Mouse (Mus musculus): ENCODE measurements around the gene Gm44502. TPM values are rescaled to one million over a fixed set of nuclear protein-coding genes. Genes with fewer than 3 reads are reported as not detected.

Gene Gm44502
- 0.86 TPM in 1 of 2 replicates, not detected in the other for polyA plus RNA-seq (2014; fragmentation: Nextera tagmentation; extraction: Ambion mirVana)

DNA sequence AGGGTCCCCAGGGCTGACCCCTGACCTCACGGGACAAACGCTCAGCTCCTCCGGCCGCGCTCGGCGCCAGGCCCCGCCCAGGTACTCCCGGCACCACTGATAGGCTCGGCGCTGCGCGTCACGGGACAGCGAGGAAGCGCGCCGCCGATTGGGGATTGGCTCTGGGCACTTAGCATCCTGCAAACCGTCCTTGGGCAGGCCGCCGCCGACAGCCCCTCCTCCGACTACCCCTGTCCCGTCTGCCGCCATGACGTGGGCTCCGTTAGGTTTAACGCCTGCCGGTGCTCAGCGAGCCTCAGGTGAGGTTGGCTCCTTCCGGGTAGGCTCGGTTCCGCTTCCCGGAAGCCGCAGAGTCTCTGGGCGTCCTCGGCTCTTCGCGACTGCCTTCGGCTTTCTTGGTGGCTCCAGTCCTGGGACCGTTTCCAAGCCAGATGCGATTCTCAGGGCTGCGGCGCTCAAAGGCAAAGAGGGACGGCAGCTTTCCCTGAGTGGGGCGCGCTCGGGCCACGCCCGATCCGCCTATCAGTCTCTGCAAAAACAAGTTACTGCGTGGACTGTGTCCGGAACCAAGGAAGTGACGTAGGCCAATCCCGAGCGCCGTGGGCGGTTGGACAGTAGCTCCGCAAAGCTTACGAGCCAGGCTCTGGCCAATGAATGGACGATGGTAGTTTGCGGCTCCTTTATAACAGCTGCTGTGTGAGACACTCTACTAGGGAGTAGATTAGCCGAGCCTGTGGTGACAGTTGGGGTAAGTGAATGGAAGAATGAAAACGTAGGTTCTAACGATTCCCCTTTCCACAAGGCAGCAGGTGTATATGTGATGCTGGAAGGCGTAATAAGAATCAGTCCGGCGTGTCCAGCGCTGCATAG, at the start of gene Gm44502, which contains the start of the genes C730034F03Rik and Chkb:
Gm44502 (minus strand) TSS at position 345 of the 870 bp plus-strand sequence.
C730034F03Rik (plus strand) TSS at position 238 of the 870 bp plus-strand sequence.
Chkb (minus strand) TSS at position 557 of the 870 bp plus-strand sequence.
- peak; percentile 90 for ATAC-seq (replicated peaks; ENCODE audit: insufficient number of reproducible peaks, low FRiP score, low TSS enrichment)
- H3K27me3 ChIP-seq (ENCODE audit: control insufficient read depth, insufficient read depth, low read length), result no peaks in the 10 kb centered on the region

GRCm38 (mm10) chr15:89478622-89479021, 49.1 kb upstream of the Gm44502 start:
- Histone ChIP-seq H3K4me2 (no peak overlapping the region), H3K9ac (ENCODE audit: low read depth, low read length) (no peak overlapping the region), H3K36me3 (ENCODE audit: control insufficient read depth, insufficient read depth, low read length) (no peaks in the 10 kb centered on the region), H3K4me3 (ENCODE audit: low read depth, low read length) (no peak overlapping the region), H3K4me1 (ENCODE audit: control insufficient read depth, insufficient read depth, low read length) (peaks cover 9% of the 10 kb centered on the region), H3K27me3 (ENCODE audit: control insufficient read depth, insufficient read depth, low read length) (no peaks in the 10 kb centered on the region), H3K27ac (ENCODE audit: low read depth, low read length) (no peak overlapping the region), H3K9me3 (replicated peaks; ENCODE audit: control insufficient read depth, low read length) (no peaks in the 10 kb centered on the region)
- no peak for ATAC-seq (replicated peaks; ENCODE audit: insufficient number of reproducible peaks, low FRiP score, low TSS enrichment)
- WGBS (ENCODE audit: insufficient replicate concordance), result 87% methylated on average over 3 of the region's 3 CpGs

More for the DNA sequence above, at the start of gene Gm44502, which contains the start of the genes C730034F03Rik and Chkb:
- H3K9ac ChIP-seq (ENCODE audit: low read depth, low read length), result peak within 1 kb of the TSS; percentile 92
- WGBS (ENCODE audit: insufficient replicate concordance), result under 1% methylated on average over 70 of the region's 70 CpGs
- H3K36me3 ChIP-seq (ENCODE audit: control insufficient read depth, insufficient read depth, low read length), result 0 out of 2 replicates have a peak, but pooled peaks cover 7% of the 10 kb centered on the region
- peak within 1 kb of the TSS; percentile 89 for H3K4me2 ChIP-seq
- peaks cover 19% of the 10 kb centered on the region for H3K4me1 ChIP-seq (ENCODE audit: control insufficient read depth, insufficient read depth, low read length)
- peak within 1 kb of the TSS; percentile 83 for H3K4me3 ChIP-seq (ENCODE audit: low read depth, low read length)
- H3K9me3 ChIP-seq (replicated peaks; ENCODE audit: control insufficient read depth, low read length), result no peaks in the 10 kb centered on the region
- H3K27ac ChIP-seq (ENCODE audit: low read depth, low read length), result peak within 1 kb of the TSS; percentile 97

DNA sequence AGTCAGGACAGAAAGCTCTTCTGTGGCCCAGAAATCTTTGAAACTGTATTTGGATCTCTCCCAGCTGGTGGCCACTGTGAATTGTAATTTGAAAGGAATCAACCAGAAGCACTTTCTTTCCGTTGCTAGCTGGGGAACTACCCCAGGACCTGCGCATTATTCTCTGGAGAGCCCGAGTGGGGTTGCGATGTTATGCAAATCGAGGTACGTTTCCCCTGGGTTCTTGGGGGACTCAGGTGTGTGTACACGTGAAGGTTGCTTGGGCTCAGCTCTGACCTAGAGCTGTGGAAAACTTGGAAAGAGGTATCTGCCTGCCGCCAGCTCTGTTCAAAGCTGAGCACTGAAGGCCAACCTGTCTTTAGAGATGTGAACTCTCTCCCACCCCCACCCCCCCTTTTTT, 48.3 kb upstream of the Gm44502 start:
- WGBS (ENCODE audit: insufficient replicate concordance), result 46% methylated on average over 8 of the region's 8 CpGs
- Histone ChIP-seq H3K27ac (ENCODE audit: low read depth, low read length) (no peak overlapping the region), H3K27me3 (ENCODE audit: control insufficient read depth, insufficient read depth, low read length) (no peaks in the 10 kb centered on the region), H3K9me3 (replicated peaks; ENCODE audit: control insufficient read depth, low read length) (no peaks in the 10 kb centered on the region), H3K4me3 (ENCODE audit: low read depth, low read length) (no peak overlapping the region), H3K4me1 (ENCODE audit: control insufficient read depth, insufficient read depth, low read length) (peaks cover 9% of the 10 kb centered on the region), H3K4me2 (no peak overlapping the region), H3K36me3 (ENCODE audit: control insufficient read depth, insufficient read depth, low read length) (no peaks in the 10 kb centered on the region), H3K9ac (ENCODE audit: low read depth, low read length) (no peak overlapping the region)
- no peak for ATAC-seq (replicated peaks; ENCODE audit: insufficient number of reproducible peaks, low FRiP score, low TSS enrichment)

- no peaks in the 10 kb centered on the region for H3K36me3 ChIP-seq (ENCODE audit: control insufficient read depth, insufficient read depth, low read length)
- 25% methylated on average over 9 of the region's 9 CpGs for WGBS (ENCODE audit: insufficient replicate concordance)
- peak within 1 kb of the TSS; percentile 59 for H3K4me3 ChIP-seq (ENCODE audit: low read depth, low read length)
- H3K4me2 ChIP-seq, result peak within 1 kb of the TSS; percentile 95
- no peak for ATAC-seq (replicated peaks; ENCODE audit: insufficient number of reproducible peaks, low FRiP score, low TSS enrichment)
- H3K4me1 ChIP-seq (ENCODE audit: control insufficient read depth, insufficient read depth, low read length), result peaks cover 9% of the 10 kb centered on the region
- H3K27me3 ChIP-seq (ENCODE audit: control insufficient read depth, insufficient read depth, low read length), result no peaks in the 10 kb centered on the region
- H3K27ac ChIP-seq (ENCODE audit: low read depth, low read length), result peak within 1 kb of the TSS; percentile 69
- no peaks in the 10 kb centered on the region for H3K9me3 ChIP-seq (replicated peaks; ENCODE audit: control insufficient read depth, low read length)
- peak within 1 kb of the TSS; percentile 74 for H3K9ac ChIP-seq (ENCODE audit: low read depth, low read length)
Observed at GRCm38 (mm10) chr15:89477091-89477491, 47.6 kb upstream of the Gm44502 start, which contains the start of gene Arsa. Gene Arsa, minus strand, starts transcription at chr15:89477425.

GRCm38 (mm10) chr15:89476475-89476815, 46.9 kb upstream of the Gm44502 start:
- Histone ChIP-seq H3K27me3 (ENCODE audit: control insufficient read depth, insufficient read depth, low read length) (no peaks in the 10 kb centered on the region), H3K9ac (ENCODE audit: low read depth, low read length) (peak overlapping the region; percentile 74), H3K27ac (ENCODE audit: low read depth, low read length) (peak overlapping the region; percentile 69), H3K4me1 (ENCODE audit: control insufficient read depth, insufficient read depth, low read length) (peaks cover 9% of the 10 kb centered on the region), H3K4me3 (ENCODE audit: low read depth, low read length) (peak overlapping the region; percentile 59), H3K9me3 (replicated peaks; ENCODE audit: control insufficient read depth, low read length) (no peaks in the 10 kb centered on the region), H3K4me2 (peak overlapping the region; percentile 95), H3K36me3 (ENCODE audit: control insufficient read depth, insufficient read depth, low read length) (no peaks in the 10 kb centered on the region)
- ATAC-seq (replicated peaks; ENCODE audit: insufficient number of reproducible peaks, low FRiP score, low TSS enrichment), result no peak
- 4% methylated on average over 5 of the region's 5 CpGs for WGBS (ENCODE audit: insufficient replicate concordance)

GRCm38 (mm10) chr15:89475611-89476474, 46.3 kb upstream of the Gm44502 start:
- no peaks in the 10 kb centered on the region for H3K27me3 ChIP-seq (ENCODE audit: control insufficient read depth, insufficient read depth, low read length)
- no peaks in the 10 kb centered on the region for H3K9me3 ChIP-seq (replicated peaks; ENCODE audit: control insufficient read depth, low read length)
- 7% methylated on average over 44 of the region's 44 CpGs for WGBS (ENCODE audit: insufficient replicate concordance)
- H3K4me3 ChIP-seq (ENCODE audit: low read depth, low read length), result peak overlapping the region; percentile 59
- H3K4me1 ChIP-seq (ENCODE audit: control insufficient read depth, insufficient read depth, low read length), result peaks cover 9% of the 10 kb centered on the region
- no peaks in the 10 kb centered on the region for H3K36me3 ChIP-seq (ENCODE audit: control insufficient read depth, insufficient read depth, low read length)
- H3K4me2 ChIP-seq, result peak overlapping the region; percentile 95
- H3K9ac ChIP-seq (ENCODE audit: low read depth, low read length), result peak overlapping the region; percentile 74
- peak; percentile 95 for ATAC-seq (replicated peaks; ENCODE audit: insufficient number of reproducible peaks, low FRiP score, low TSS enrichment)
- peak overlapping the region; percentile 69 for H3K27ac ChIP-seq (ENCODE audit: low read depth, low read length)

DNA sequence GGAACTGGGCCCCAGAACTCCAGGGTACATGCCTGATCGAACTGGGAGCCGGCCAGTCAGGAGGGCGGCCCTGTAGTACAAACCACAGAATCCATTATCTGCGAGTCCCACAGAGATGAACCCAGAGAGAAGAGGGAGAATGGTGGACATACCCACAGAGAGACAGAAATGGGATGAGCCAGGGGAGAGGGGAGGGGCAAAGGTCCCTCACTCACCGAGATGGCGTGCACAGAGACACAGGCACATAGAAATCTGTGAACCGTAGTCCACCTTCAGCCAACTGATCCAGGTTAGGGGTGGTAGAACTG, 45.8 kb upstream of the Gm44502 start:
- H3K4me3 ChIP-seq (ENCODE audit: low read depth, low read length), result peak overlapping the region; percentile 59
- H3K4me1 ChIP-seq (ENCODE audit: control insufficient read depth, insufficient read depth, low read length), result peaks cover 9% of the 10 kb centered on the region
- no peaks in the 10 kb centered on the region for H3K27me3 ChIP-seq (ENCODE audit: control insufficient read depth, insufficient read depth, low read length)
- 81% methylated on average over 7 of the region's 7 CpGs for WGBS (ENCODE audit: insufficient replicate concordance)
- peak overlapping the region; percentile 95 for H3K4me2 ChIP-seq
- peak overlapping the region; percentile 74 for H3K9ac ChIP-seq (ENCODE audit: low read depth, low read length)
- no peaks in the 10 kb centered on the region for H3K9me3 ChIP-seq (replicated peaks; ENCODE audit: control insufficient read depth, low read length)
- no peak for ATAC-seq (replicated peaks; ENCODE audit: insufficient number of reproducible peaks, low FRiP score, low TSS enrichment)
- H3K36me3 ChIP-seq (ENCODE audit: control insufficient read depth, insufficient read depth, low read length), result no peaks in the 10 kb centered on the region
- H3K27ac ChIP-seq (ENCODE audit: low read depth, low read length), result no peak overlapping the region

DNA sequence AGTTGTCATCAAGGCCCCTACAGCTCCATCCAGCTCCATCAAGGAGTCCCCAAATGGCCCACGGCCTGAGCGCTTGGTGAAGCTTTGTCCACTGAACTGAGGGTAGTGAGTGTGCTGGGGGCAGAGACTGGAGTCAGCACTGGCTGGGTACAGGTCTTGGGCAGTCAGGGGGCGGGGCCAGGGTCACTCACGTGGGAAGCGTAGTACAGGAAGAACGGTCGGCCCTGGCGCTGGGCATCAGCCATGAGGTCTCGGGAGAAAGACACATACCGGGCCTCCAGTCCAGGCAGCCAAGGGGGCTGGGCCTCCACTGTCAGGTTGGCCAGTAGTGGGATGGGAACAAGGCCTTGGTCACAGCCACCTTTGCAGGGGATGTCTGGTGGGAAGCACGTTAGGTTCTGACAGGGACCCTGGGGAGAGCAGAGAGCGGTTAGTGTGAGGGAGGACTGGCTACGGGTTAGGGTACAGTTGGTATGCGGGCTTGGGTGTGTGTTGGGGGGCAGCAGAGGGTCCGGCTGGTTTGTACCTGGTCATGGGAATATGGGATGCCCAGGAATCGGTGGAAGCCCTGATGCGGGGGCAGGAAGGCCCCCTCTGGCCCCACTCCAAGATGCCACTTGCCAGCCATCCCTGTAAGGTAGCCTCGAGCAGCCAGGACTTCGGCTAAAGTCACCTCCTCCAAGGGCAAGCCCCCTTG, 45.2 kb upstream of the Gm44502 start:
- Histone ChIP-seq H3K36me3 (ENCODE audit: control insufficient read depth, insufficient read depth, low read length) (no peaks in the 10 kb centered on the region), H3K4me1 (ENCODE audit: control insufficient read depth, insufficient read depth, low read length) (peaks cover 9% of the 10 kb centered on the region), H3K9ac (ENCODE audit: low read depth, low read length) (no peak overlapping the region; the same call in 1 of the 2 replicates), H3K27me3 (ENCODE audit: control insufficient read depth, insufficient read depth, low read length) (no peaks in the 10 kb centered on the region), H3K9me3 (replicated peaks; ENCODE audit: control insufficient read depth, low read length) (no peaks in the 10 kb centered on the region), H3K4me3 (ENCODE audit: low read depth, low read length) (no peak overlapping the region; the same call in 1 of the 2 replicates), H3K4me2 (no peak overlapping the region), H3K27ac (ENCODE audit: low read depth, low read length) (no peak overlapping the region)
- no peak for ATAC-seq (replicated peaks; ENCODE audit: insufficient number of reproducible peaks, low FRiP score, low TSS enrichment)
- 90% methylated on average over 19 of the region's 19 CpGs for WGBS (ENCODE audit: insufficient replicate concordance)
